Mouse (Mus musculus): ENCODE data around the gene Gm28729. TPM values are rescaled to one million over a fixed set of nuclear protein-coding genes. Genes with fewer than 3 reads are reported as not detected.
A peak's percentile ranks its signal among the peaks of the same experiment; 100 is the strongest.

The Gm28729 gene
- polyA plus RNA-seq, 1 experiment from 2014 or later: not detected

DNA sequence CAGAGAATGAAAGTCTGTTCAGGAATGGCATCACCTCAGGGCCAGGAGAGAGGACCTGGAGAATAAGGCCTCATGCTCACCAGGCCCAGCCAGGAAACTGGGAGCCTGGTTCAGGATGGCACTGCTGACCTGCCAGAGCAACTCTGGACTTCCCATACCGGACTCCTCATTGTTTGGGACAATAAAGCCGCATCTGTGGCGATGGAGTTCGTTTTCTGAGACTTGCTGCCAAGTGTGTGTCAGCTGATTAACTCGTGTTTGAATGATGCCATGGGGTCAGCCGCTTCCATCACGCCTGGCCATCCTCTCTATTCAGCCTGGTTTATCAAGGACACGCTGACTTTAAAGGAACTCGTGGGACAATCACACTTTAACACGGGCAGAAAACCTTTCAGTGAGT, 61.4 kb downstream of the Gm28729 start:
- Histone ChIP-seq H3K4me1 (ENCODE audit: insufficient read depth) (no peaks in the 10 kb centered on the region), H3K4me3 (ENCODE audit: low read depth, low read length) (no peak overlapping the region), H3K27me3 (ENCODE audit: insufficient read depth, low read length) (no peaks in the 10 kb centered on the region), H3K9ac (replicated peaks) (no peak overlapping the region), H3K36me3 (replicated peaks; ENCODE audit: insufficient read depth, low read length) (peaks cover 4% of the 10 kb centered on the region), H3K27ac (ENCODE audit: low read depth) (no peak overlapping the region), H3K9me3 (ENCODE audit: low read length) (peaks cover 10% of the 10 kb centered on the region), H3K4me2 (ENCODE audit: low read depth, low read length) (no peak overlapping the region)
- 81% methylated on average over 10 of the region's 10 CpGs for WGBS (ENCODE audit: insufficient replicate concordance)
- no peak for ATAC-seq
- no peak for DNase-seq
- TF ChIP-seq CTCF (IDR thresholded peaks at IDR 0.05; ENCODE audit: low read depth) (no peak), EP300 (IDR thresholded peaks at IDR 0.05; ENCODE audit: low read depth) (no peak)

DNA sequence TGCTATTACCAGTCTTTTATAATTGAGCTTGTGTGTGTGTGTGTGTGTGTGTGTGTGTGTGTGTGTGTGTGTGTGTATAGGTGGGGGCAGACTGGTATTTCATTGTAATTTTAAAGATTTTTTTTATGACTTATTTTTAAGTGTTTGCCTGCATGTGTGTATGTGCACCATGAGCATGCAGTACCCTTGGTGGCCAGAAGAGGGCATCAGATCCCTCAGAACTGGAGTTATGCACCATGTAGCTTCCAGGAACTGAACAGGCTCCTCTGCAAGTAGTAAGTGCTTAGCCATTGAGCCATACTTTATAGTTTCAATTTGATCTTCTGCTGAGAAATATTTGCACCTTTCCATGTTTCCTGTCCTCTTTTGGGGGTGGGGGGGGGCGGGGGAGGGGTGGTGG, 63.5 kb downstream of the Gm28729 start:
- Histone ChIP-seq H3K4me2 (ENCODE audit: low read depth, low read length) (no peak overlapping the region), H3K27ac (ENCODE audit: low read depth) (no peak overlapping the region), H3K4me3 (ENCODE audit: low read depth, low read length) (no peak overlapping the region), H3K36me3 (replicated peaks; ENCODE audit: insufficient read depth, low read length) (no peaks in the 10 kb centered on the region), H3K9me3 (ENCODE audit: low read length) (peaks cover 10% of the 10 kb centered on the region), H3K9ac (replicated peaks) (no peak overlapping the region), H3K4me1 (ENCODE audit: insufficient read depth) (no peaks in the 10 kb centered on the region), H3K27me3 (ENCODE audit: insufficient read depth, low read length) (no peaks in the 10 kb centered on the region)
- 46% methylated on average over 1 of the region's 1 CpGs for WGBS (ENCODE audit: insufficient replicate concordance)
- no peak for DNase-seq
- TF ChIP-seq CTCF (IDR thresholded peaks at IDR 0.05; ENCODE audit: low read depth) (peak; percentile 52), EP300 (IDR thresholded peaks at IDR 0.05; ENCODE audit: low read depth) (no peak)
- no peak for ATAC-seq

DNA sequence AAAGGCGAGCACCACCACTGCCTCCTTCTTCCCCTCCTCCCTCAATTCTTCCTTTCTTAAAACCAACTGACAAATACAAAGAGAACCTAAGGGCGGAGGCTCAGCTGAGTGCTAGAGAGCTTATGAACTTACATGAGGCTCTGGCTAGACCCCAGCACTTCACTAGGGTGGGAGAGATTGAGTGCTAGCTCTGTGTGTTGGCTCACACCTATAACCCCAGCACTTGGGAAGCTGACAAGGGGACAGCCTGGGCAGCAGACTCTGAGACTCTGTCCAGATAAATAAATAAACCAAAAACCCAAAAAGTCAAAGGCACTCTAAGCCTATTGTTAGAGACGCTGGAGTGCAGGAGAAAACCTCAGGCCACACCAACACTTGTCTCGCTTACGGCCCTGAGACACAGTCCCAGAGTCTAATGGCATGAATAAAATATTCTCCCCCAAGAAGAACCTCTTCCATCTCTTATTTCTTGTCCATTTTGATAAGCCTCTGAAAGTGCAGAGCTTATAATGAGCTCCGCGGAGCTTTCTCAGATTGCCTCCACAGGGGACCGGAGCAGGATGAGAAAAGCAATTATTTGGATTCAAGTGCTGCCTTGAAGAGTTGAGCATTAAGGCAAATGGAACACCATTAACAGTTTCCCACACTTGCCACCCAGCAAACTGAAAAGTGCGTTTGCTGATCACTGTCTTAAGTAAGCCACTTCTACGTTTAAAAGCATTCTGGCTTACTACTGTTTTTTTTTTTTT, 64.8 kb downstream of the Gm28729 start:
- H3K27me3 ChIP-seq (ENCODE audit: insufficient read depth, low read length): peaks cover 3% of the 10 kb centered on the region; the same call in 1 of the 2 replicates
- no peak for DNase-seq
- WGBS (ENCODE audit: insufficient replicate concordance): 83% methylated on average over 10 of the region's 10 CpGs
- H3K4me3 ChIP-seq (ENCODE audit: low read depth, low read length): no peak overlapping the region
- no peak for ATAC-seq
- H3K27ac ChIP-seq (ENCODE audit: low read depth): no peak overlapping the region
- H3K4me2 ChIP-seq (ENCODE audit: low read depth, low read length): no peak overlapping the region
- no peaks in the 10 kb centered on the region for H3K36me3 ChIP-seq (replicated peaks; ENCODE audit: insufficient read depth, low read length)
- H3K9me3 ChIP-seq (ENCODE audit: low read length): peaks cover 10% of the 10 kb centered on the region
- TF ChIP-seq EP300 (IDR thresholded peaks at IDR 0.05; ENCODE audit: low read depth) (no peak), CTCF (IDR thresholded peaks at IDR 0.05; ENCODE audit: low read depth) (no peak)
- H3K4me1 ChIP-seq (ENCODE audit: insufficient read depth): no peaks in the 10 kb centered on the region
- no peak overlapping the region for H3K9ac ChIP-seq (replicated peaks)

DNA sequence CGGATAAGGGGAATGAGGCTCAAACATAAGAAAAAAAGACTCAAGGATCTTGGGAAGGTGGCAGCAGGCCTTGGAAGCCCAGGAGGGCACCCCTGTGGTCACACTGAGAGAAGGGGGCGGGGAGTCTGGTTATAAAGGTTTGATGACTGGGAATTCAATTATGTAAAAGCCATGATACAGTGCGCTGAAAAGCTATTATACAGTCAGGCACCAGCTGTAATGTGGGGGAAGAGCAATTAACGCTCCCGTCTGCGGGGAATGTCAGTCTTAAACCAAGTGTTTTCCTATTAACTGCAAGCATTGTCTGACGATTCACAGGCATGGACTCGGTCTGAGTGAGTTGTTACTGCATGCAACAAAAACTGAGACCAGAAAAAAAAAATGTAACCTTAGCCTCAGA, 69.4 kb downstream of the Gm28729 start:
- H3K27me3 ChIP-seq (ENCODE audit: insufficient read depth, low read length): peaks cover 22% of the 10 kb centered on the region; the same call in 1 of the 2 replicates
- H3K4me2 ChIP-seq (ENCODE audit: low read depth, low read length): no peak overlapping the region
- no peak overlapping the region for H3K27ac ChIP-seq (ENCODE audit: low read depth)
- no peak overlapping the region for H3K9ac ChIP-seq (replicated peaks)
- TF ChIP-seq EP300 (IDR thresholded peaks at IDR 0.05; ENCODE audit: low read depth): no peak
- no peak for TF ChIP-seq CTCF (IDR thresholded peaks at IDR 0.05; ENCODE audit: low read depth)
- no peaks in the 10 kb centered on the region for H3K4me1 ChIP-seq (ENCODE audit: insufficient read depth)
- H3K4me3 ChIP-seq (ENCODE audit: low read depth, low read length): no peak overlapping the region
- H3K36me3 ChIP-seq (replicated peaks; ENCODE audit: insufficient read depth, low read length): no peaks in the 10 kb centered on the region
- H3K9me3 ChIP-seq (ENCODE audit: low read length): 0 out of 2 replicates have a peak, but pooled peaks cover 4% of the 10 kb centered on the region
- DNase-seq (no peak), ATAC-seq (no peak)
- 82% methylated on average over 8 of the region's 8 CpGs for WGBS (ENCODE audit: insufficient replicate concordance)

DNA sequence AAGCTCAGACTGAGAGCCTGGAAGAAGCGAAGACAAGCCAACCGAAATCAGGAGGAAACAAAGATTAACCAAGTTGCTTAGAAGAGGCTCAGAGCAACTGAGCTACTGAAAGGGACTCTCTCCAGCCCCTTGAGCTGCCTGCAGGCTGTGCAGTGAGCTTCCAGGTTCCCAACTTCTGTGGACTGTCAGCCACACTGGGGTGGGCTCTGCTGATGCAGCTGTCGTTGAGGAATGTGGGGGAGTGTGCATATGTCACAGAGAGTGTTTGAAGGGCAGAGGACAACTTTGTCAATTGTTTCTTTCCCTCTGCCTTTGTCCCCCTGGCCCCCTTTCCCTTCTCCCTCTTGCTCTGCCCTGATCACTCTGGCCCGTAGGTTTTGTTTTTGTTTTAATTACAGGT, 72.1 kb downstream of the Gm28729 start:
- WGBS (ENCODE audit: insufficient replicate concordance): 79% methylated on average over 4 of the region's 4 CpGs
- TF ChIP-seq EP300 (IDR thresholded peaks at IDR 0.05; ENCODE audit: low read depth) (no peak), CTCF (IDR thresholded peaks at IDR 0.05; ENCODE audit: low read depth) (no peak)
- Histone ChIP-seq H3K9ac (replicated peaks) (no peak overlapping the region), H3K27ac (ENCODE audit: low read depth) (no peak overlapping the region), H3K9me3 (ENCODE audit: low read length) (0 out of 2 replicates have a peak, but pooled peaks cover 4% of the 10 kb centered on the region), H3K36me3 (replicated peaks; ENCODE audit: insufficient read depth, low read length) (no peaks in the 10 kb centered on the region), H3K4me1 (ENCODE audit: insufficient read depth) (no peaks in the 10 kb centered on the region), H3K4me3 (ENCODE audit: low read depth, low read length) (no peak overlapping the region), H3K4me2 (ENCODE audit: low read depth, low read length) (no peak overlapping the region), H3K27me3 (ENCODE audit: insufficient read depth, low read length) (peaks cover 29% of the 10 kb centered on the region)
- no peak for ATAC-seq
- no peak for DNase-seq

DNA sequence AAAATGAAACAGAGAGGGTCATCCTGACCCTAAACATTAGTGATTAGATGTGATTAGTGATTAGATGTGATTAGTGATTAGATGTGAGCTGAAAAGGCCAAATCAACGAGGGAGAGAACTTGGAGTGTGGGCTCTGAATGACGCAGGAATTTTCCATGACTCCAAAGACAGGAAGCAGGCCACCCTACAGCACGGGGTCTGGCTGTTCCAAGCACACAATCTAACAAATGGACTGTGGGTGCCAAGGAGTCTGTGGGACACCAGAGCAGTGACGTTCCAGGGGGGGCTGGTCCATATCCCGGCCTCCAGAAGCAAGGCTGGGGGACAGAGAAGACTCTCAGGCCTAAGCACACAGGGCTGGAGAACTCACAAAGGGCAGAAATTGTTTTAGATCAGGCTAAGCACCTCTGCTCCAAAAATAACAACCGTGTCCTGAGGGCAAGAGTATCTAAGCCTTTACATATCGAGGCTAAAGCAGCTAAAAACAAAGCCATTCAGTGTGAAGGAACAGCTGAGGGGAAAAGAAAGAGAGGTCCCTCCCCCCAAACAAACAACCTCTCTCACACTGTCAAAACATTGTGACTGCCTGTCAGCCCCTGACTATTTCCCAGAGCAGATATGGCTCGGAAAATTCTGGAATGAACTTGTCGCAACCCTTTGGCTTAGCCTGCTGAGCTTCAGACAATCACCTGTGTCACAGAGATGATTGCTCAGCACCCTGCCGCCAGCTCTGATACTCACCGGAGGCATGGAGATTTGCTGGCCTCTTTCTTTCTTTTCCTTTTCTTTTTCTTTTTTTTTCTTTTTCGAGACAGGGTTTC, 74.0 kb downstream of the Gm28729 start:
- peaks cover 38% of the 10 kb centered on the region for H3K27me3 ChIP-seq (ENCODE audit: insufficient read depth, low read length)
- H3K9ac ChIP-seq (replicated peaks): no peak overlapping the region
- no peak overlapping the region for H3K27ac ChIP-seq (ENCODE audit: low read depth)
- DNase-seq (no peak), ATAC-seq (no peak)
- H3K4me2 ChIP-seq (ENCODE audit: low read depth, low read length): no peak overlapping the region
- no peaks in the 10 kb centered on the region for H3K4me1 ChIP-seq (ENCODE audit: insufficient read depth)
- H3K9me3 ChIP-seq (ENCODE audit: low read length): 0 out of 2 replicates have a peak, but pooled peaks cover 4% of the 10 kb centered on the region
- WGBS (ENCODE audit: insufficient replicate concordance): 65% methylated on average over 12 of the region's 12 CpGs
- no peak overlapping the region for H3K4me3 ChIP-seq (ENCODE audit: low read depth, low read length)
- TF ChIP-seq EP300 (IDR thresholded peaks at IDR 0.05; ENCODE audit: low read depth) (no peak), CTCF (IDR thresholded peaks at IDR 0.05; ENCODE audit: low read depth) (no peak)
- no peaks in the 10 kb centered on the region for H3K36me3 ChIP-seq (replicated peaks; ENCODE audit: insufficient read depth, low read length)
